Mouse (Mus musculus) layer of hippocampus, postnatal 10 days (tissue): ENCODE data around the gene Ppp4r1. TPM values are rescaled to one million over a fixed set of nuclear protein-coding genes. Genes with fewer than 3 reads are reported as not detected.

Source experiments
- DNase-seq, 2 experiments: peaks; one replicate each; pipeline ENCODE4 v3.0.0; 2021; ENCODE audit warnings: low spot score in 2 of 2
- total RNA-seq, 2 experiments: library from RNA; stranded (reverse); gene quantifications; 2 replicates each; pipeline ENCODE4 v1.2.3; 2021

Ppp4r1 gene
- total RNA-seq, 2 experiments from 2014 or later = 45.5 to 58.6 TPM

- DNase-seq = peak; percentile 71 to 79
These were observed 10.1 kb upstream of the Ppp4r1 start, which contains the start of gene Rab31 for GRCm38 (mm10) chr17:65771951-65772934. Gene Rab31 (minus strand): TSS chr17:65772752.

DNA sequence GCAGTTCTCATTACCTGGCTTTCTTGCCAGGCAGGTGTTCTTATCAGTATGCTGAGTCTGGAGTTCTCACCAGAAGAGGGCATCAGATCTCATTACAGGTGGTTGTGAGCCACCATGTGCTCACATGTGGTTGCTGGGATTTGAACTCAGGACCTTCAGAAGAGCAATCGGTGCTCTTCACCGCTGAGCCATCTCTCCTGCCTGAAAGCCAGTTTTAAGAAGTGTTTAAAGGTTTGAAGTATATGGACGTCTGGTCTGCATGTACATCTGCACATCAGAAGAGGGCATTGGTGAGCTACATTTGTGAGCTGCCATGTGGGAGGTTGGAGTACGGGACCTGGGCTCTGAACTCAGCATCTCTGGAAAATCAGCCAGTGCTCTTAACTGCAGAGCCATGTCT, 8.8 kb upstream of the Ppp4r1 start:
- DNase-seq = no peak

DNA sequence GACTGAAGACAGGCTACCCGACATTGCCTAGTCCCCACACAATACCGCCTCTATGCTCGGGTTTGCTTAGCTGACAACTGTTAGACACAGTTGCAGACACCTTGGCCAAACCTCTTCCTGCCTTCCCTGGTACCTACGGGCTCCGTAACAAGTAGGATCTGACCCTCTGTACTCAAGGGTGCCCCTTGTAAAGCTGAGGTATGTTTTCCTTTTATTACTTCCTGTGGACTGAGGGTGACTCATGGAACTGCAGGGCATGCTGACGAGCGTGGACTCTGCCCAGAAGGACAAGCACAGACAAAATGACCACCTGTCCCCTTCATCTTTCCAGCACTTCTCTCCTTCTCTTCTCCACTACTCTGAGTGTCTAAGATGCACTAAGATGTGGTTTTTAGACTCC, 7.9 kb upstream of the Ppp4r1 start:
- no peak for DNase-seq

DNA sequence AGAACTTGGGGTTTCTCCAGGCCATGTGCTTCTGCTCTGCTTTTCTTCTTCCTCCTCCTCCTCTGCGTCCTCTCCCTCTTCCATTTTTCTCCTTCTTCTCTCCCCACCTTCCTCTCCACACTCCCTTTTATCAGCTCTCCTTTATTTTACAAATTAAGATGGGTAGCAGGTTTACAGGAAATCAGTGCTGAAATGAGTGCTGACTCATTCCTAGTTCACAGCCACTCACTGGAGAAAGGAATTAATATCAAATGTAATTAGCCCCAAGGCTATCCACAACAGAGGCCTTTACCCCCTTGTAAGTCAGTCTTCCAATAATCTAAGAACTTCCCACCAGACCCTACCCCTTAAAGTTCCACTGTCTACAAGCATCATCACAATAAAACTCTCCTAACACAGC, 6.1 kb upstream of the Ppp4r1 start:
- no peak for DNase-seq

- no peak for DNase-seq
These were observed 4.9 kb upstream of the Ppp4r1 start for GRCm38 (mm10) chr17:65777461-65777860.

DNA sequence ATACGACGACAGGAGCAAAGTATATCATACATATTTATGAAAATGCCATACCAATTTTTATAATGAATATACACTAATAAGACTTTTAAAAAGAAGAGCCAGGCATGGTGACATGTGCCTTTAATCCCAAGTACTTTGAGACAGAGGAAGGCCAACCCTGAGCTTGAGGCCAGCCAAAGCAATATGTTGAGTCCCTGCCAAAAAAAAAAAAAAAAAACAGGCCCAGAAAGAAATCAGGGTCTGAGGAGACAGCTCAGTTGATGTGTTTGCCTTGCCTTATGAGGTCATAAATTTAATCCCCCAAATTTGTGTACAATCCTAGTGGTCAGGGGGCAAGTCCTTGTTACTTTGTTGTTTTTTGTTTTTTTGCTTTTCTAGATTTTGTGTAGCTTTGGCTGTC, 1.4 kb upstream of the Ppp4r1 start:
- DNase-seq = no peak

- peak; percentile 74 to 82 for DNase-seq
These were observed 1.1 kb downstream of the Ppp4r1 start for GRCm38 (mm10) chr17:65783182-65784161.

DNA sequence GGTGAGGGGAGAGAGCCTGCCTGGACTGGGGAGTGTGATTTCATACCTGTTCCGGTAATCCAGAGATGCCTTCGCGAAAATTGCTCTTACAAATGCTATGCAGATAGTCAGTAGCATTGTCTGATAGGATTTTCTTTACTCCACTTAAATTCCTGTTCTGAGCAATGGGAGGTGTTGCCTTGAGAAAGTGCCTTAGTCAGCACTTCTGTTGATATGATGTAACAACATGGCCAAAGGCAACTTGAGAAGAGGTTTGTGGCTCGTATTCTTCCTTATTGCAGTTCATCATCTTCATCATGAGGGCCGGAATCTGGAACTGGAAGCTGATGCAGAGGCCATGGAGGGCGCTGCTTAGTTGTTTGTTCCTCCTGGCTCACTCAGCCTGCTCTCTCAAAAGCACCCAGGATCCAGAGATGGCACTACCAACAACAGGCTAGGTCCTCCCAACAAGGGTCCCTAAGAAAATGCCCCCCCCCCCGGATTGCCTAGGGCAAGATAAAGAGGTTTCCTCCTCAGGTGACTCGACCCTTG, 2.3 kb downstream of the Ppp4r1 start:
- no peak for DNase-seq

DNA sequence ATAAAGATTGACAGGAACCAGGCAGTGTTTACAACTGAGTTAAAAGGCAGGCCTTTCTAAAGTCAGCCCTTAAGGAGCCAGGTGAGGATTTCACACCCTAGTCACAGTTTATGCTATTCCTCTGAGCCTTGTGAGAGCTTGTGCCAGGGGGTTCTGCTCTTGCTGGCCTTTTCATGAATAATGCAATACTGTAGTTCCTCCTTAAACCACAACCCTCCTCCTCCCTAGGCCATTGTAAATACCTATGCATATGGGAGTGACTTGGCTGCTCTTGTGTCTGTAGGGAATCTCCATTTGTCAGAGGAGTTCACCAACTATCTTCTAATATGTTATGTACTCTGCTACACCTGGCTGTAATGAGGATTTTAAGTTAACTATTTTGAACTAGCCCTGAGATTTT, 3.3 kb downstream of the Ppp4r1 start:
- no peak for DNase-seq

DNA sequence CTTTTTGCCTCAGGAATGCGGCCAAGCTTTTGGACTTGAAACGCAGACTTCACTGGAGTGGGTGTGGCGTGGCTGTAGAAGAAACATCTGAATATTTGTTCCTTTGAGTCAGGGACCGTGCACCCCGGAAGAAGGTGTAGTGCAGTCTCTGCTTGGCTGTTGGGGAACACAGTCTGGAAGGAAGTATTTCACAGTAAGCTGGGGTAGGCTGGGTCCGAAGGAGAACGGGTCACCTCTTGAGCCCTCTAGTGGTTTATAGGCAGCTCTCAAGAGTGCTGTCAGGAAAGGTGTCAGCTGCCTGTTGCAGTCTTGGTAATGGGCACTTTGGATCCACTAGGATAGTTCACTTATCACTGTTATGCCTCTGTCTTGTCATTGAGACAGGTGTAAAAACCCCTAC, 3.9 kb downstream of the Ppp4r1 start:
- DNase-seq = no peak

DNA sequence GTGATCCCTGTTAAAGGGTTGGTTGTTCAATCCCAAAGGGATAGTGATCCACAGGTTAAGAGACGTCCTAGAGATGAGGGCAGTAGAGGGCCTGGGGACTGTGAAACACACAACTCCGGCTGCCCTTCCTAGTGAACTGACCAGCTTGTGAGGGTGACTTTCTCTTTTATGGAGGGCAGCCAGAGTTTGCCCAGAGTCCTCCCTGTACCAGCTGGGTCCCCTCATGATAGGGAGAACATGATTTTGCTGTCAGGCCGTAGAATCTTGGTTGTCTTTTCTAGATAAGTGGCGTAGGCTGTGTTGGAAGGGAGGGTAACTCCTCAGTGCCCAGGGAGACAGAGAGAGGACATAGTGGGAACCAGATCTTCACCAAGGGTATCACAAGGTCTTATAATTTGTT, 4.9 kb downstream of the Ppp4r1 start:
- no peak for DNase-seq

- no peak for DNase-seq
These were observed 6.3 kb downstream of the Ppp4r1 start for GRCm38 (mm10) chr17:65788542-65789291.

- DNase-seq = no peak
These were observed 7.2 kb downstream of the Ppp4r1 start for GRCm38 (mm10) chr17:65789576-65789975.

- DNase-seq = no peak
These were observed 8.8 kb downstream of the Ppp4r1 start for GRCm38 (mm10) chr17:65791161-65791560.

DNA sequence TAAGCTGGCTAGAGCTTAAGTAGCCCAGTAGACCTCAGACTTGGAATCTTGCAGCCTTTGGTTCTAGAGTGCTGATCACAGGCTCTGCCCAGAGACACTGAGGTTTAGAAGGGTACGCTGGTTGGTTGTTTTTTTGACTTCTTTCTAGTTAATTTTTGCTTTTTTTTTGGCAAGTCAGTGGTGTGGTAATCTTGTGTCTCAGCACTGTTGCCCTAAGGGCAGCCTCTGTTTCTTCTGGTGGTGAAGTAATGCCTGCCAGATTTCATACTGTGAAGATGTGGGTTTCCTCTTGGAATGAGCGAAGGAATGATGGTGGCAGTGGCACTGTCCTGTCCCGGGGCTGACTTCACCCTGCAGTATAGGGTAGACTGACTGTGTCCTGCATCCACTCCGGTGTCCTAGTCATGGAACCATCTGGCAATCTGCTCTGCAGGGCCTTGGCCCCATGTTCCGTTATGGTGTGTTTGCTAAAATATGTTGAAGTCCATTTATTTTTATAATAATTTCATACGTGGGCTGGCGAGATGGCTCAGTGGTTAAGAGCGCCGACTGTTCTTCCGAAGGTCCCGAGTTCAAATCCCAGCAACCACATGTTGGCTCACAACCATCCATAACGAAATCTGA, 11.0 kb downstream of the Ppp4r1 start:
- no peak for DNase-seq

GRCm38 (mm10) chr17:65794096-65794850, 11.9 kb downstream of the Ppp4r1 start:
- DNase-seq = no peak

DNA sequence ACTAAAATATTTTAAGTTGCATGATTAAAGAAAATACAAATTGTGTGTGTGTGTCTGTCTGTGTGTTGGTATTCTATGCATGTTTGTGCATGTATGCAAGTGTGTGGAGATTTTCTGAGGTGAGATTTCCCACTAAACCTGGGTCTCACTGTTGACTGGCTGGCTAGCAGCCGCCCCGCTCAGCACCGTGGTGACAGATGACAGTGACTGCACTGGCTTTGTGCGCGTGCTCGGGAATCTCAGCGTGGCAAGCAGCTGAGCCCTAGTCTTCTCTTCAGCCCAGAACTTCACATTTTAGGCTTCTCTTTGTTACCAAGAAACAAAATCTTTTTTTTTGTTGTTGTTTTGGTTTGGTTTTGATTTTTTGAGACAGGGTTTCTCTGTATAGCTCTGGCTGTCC, 13.7 kb downstream of the Ppp4r1 start:
- no peak for DNase-seq

- no peak for DNase-seq
These were observed 16.1 kb downstream of the Ppp4r1 start for GRCm38 (mm10) chr17:65798446-65798845.

DNA sequence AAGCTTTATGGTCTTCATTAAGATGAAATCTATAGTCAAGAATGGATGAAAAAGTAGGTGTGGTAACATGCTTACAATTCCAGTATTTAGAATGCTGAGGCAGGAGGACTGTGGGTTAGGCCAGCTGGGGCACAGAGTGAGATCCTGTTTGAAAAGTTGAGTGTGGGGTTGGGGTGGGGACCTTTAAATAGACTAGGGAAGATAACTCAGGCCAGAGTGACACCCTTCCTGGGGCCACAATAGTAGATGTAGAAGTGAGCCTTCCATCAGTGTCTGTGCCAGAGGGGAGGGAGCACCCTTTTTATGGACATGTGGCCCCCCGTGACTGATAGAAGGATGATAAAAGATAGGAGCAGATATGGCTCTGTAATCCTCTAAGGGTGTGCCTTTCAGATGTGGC, 17.0 kb downstream of the Ppp4r1 start:
- DNase-seq = no peak

DNA sequence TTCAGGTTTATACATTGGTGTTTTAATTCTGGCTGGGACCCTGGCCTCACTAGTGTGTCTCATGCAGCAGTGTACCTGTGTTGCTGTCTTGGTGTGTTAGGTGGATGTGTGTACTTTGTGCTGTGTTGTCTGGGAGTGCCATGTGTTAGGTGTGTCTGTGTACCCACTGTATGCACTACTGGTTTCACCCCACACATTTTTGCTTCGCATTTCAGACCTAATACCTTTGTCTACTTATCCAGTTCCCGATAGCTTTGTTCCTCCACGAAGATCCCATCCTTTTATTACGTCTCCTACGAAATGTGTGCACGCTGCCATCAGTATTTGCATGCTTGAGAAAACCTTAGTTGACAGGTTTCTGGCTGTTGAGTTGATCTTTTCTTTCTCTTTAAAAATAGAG, 18.1 kb downstream of the Ppp4r1 start:
- no peak for DNase-seq
